Mouse (Mus musculus) heart, postnatal 0 days (tissue): ENCODE measurements around the gene Olfr710. TPM values are rescaled to one million over a fixed set of nuclear protein-coding genes. Genes with fewer than 3 reads are reported as not detected.
"Not testable (repeated sequence)": the region's sequence is repeated elsewhere in the genome, so short reads cannot be mapped to it uniquely, and the experiment has no call there.

ENCODE experiments used
- ATAC-seq: fragments of 200-750 bp; cut with Nextera tagmentation; 2 replicates; pipeline ENCODE4 v1.8.0; 2017; ENCODE audit warnings: low read depth, moderate number of reproducible peaks, moderate library complexity; ENCODE audit not compliant: insufficient read depth
- DNase-seq: peaks from one replicate; pipeline ENCODE4 v3.0.0-alpha.2; 2016; ENCODE audit warnings: low spot score
- H3K27ac ChIP-seq: fragments of 300-500 bp; sonication (generic); 2 replicates; pipeline ENCODE4 v1.5.1; 2014; ENCODE audit warnings: low read depth, mild to moderate bottlenecking
- H3K27me3 ChIP-seq: fragments of 300-500 bp; sonication (generic); 2 replicates; pipeline ENCODE4 v1.6.1; 2014; ENCODE audit warnings: low read length, mixed read lengths; ENCODE audit not compliant: control insufficient read depth, insufficient read depth
- H3K36me3 ChIP-seq: fragments of 300-500 bp; sonication (generic); replicated peaks from 2 replicates; pipeline ENCODE4 v1.6.1; 2014; ENCODE audit warnings: low read length, mixed read lengths; ENCODE audit not compliant: control insufficient read depth, insufficient read depth
- H3K4me1 ChIP-seq: fragments of 300-500 bp; sonication (generic); 2 replicates; pipeline ENCODE4 v1.6.1; 2014; ENCODE audit warnings: antibody characterized with exemption; ENCODE audit not compliant: control insufficient read depth, insufficient read depth
- H3K4me2 ChIP-seq: fragments of 300-500 bp; sonication (generic); 2 replicates; pipeline ENCODE4 v1.6.1; 2014; ENCODE audit warnings: low read depth, mild to moderate bottlenecking, low read length, moderate library complexity
- H3K4me3 ChIP-seq: fragments of 300-500 bp; sonication (generic); 2 replicates; pipeline ENCODE4 v1.5.1; 2014; ENCODE audit warnings: low read depth, low read length
- H3K9ac ChIP-seq: fragments of 300-500 bp; sonication (generic); replicated peaks from 2 replicates; pipeline ENCODE4 v1.6.1; 2014; ENCODE audit warnings: low read depth, low read length, mixed read lengths
- H3K9me3 ChIP-seq: fragments of 300-500 bp; sonication (generic); replicated peaks from 2 replicates; pipeline ENCODE4 v1.6.1; 2016; ENCODE audit warnings: low read length; ENCODE audit not compliant: control insufficient read depth
- CTCF ChIP-seq: IDR thresholded peaks from 2 replicates; pipeline ENCODE4 v1.5.1; 2016; ENCODE audit warnings: antibody characterized with exemption, control low read depth, low read depth
- EP300 ChIP-seq: IDR thresholded peaks from 2 replicates; pipeline ENCODE4 v1.6.1; 2016; ENCODE audit warnings: antibody characterized with exemption, low read depth
- WGBS: fragments of 180-500 bp; shearing (Covaris S2); extraction: QIAGEN DNeasy Blood & Tissue Kit; methylation state at CpG from one replicate; pipeline ENCODE4 v1.1.7; 2014; 5-methylcytosine and 5-hydroxymethylcytosine counted together
- polyA plus RNA-seq: library from polyadenylated mRNA; unstranded; fragments of >200 nt; fragmentation: Nextera tagmentation; extraction: Ambion mirVana; gene quantifications from 2 replicates; pipeline ENCODE4 v1.2.1, GENCODE M21; 2015
- total RNA-seq: library from RNA; depleted of rRNA; stranded (reverse); fragments of >200 nt; gene quantifications from 2 replicates; pipeline ENCODE4 v1.2.3, GENCODE M21; 2014; ENCODE audit warnings: low replicate concordance; rRNA removed

Olfr710 gene
- total RNA-seq (not detected in 2 replicates), polyA plus RNA-seq (not detected in 2 replicates)

DNA sequence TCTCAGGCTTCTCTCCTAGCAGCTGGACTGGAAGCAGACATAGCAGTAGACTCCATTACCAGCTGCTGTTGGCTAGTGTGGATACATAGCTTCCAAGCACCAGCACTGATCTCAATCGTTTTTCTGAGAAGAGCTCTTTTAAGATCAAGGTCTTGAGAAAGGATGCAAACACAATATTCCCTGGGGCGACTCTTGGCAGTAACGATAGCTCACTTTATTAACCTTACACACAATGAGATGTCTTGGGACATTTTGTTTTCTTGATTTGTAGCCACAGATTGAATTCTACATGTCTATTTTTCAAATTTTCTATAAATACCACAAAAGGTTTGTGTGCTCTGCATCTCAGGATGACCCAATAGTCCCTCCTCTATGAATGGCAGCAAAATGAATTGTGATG is at the start of gene Olfr710:
Gene Olfr710 (minus strand): TSS at position 101 of the 400 bp plus-strand sequence.
- H3K4me2 ChIP-seq, result no peak within 1 kb of the TSS
- H3K9ac ChIP-seq, result no peak within 1 kb of the TSS
- DNase-seq (no peak), ATAC-seq (no peak)
- no peak within 1 kb of the TSS for H3K4me3 ChIP-seq
- WGBS, result 64% methylated on average over 3 of the region's 3 CpGs
- no peaks in the 10 kb centered on the region for H3K9me3 ChIP-seq
- no peak within 1 kb of the TSS for H3K27ac ChIP-seq
- TF ChIP-seq CTCF, result no peak
- no peaks in the 10 kb centered on the region for H3K36me3 ChIP-seq
- H3K27me3 ChIP-seq, result no peaks in the 10 kb centered on the region
- no peaks in the 10 kb centered on the region for H3K4me1 ChIP-seq

GRCm38 (mm10) chr7:106985236-106985635 is 37.1 kb upstream of the Olfr710 start:
- DNase-seq (no peak), ATAC-seq (no peak)
- TF ChIP-seq EP300, result no peak
- TF ChIP-seq CTCF, result no peak
- Histone ChIP-seq H3K4me3 (no peak overlapping the region), H3K4me1 (no peaks in the 10 kb centered on the region), H3K9me3 (no peaks in the 10 kb centered on the region), H3K9ac (no peak overlapping the region), H3K27ac (no peak overlapping the region), H3K4me2 (no peak overlapping the region), H3K27me3 (no peaks in the 10 kb centered on the region), H3K36me3 (no peaks in the 10 kb centered on the region)
- 79% methylated on average over 3 of the region's 3 CpGs for WGBS

DNA sequence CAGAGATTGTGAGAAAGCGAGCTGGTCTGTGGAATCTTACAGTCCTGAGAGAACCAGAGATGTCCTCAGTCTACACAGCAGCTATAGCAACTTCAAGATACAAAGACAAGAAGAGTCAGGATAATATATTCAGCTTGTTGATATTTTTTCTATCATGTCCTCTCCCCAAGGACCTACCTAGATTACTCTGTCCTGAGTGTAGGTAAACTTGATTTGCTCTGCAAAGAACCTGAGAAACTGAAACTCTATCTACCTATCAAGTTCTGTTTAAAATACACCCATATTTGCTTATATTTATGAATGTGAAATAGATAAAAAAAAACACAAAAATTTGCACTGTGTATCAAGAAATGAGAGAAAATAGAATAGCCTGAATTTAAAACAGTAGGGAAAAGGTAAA is 27.2 kb upstream of the Olfr710 start, which contains the start of gene Olfr711:
Gene Olfr711 (minus strand): TSS at position 101 of the 400 bp plus-strand sequence.
- Histone ChIP-seq H3K27ac (no peak within 1 kb of the TSS), H3K36me3 (no peaks in the 10 kb centered on the region), H3K9me3 (no peaks in the 10 kb centered on the region), H3K27me3 (no peaks in the 10 kb centered on the region), H3K9ac (no peak within 1 kb of the TSS), H3K4me1 (no peaks in the 10 kb centered on the region), H3K4me3 (no peak within 1 kb of the TSS), H3K4me2 (no peak within 1 kb of the TSS)
- 39% methylated on average over 1 of the region's 1 CpGs for WGBS
- DNase-seq (no peak), ATAC-seq (no peak)
- TF ChIP-seq EP300 (no peak), CTCF (no peak)

GRCm38 (mm10) chr7:106967503-106967902 is 19.4 kb upstream of the Olfr710 start:
- not testable (repeated sequence) for ATAC-seq, H3K36me3 ChIP-seq, H3K27me3 ChIP-seq, H3K4me1 ChIP-seq, H3K9me3 ChIP-seq, DNase-seq, H3K27ac ChIP-seq, H3K9ac ChIP-seq, H3K4me2 ChIP-seq, H3K4me3 ChIP-seq

GRCm38 (mm10) chr7:106963837-106964236 is 15.7 kb upstream of the Olfr710 start, which contains the start of gene Olfr6:
Olfr6 (minus strand) TSS chr7:106963937.
- peaks cover 4% of the 10 kb centered on the region; the same call in 1 of the 2 replicates for H3K9me3 ChIP-seq
- no peak within 1 kb of the TSS for H3K9ac ChIP-seq
- TF ChIP-seq EP300, result no peak
- TF ChIP-seq CTCF, result no peak
- no peak for DNase-seq
- no peak for ATAC-seq
- no peaks in the 10 kb centered on the region for H3K4me1 ChIP-seq
- no peak within 1 kb of the TSS for H3K27ac ChIP-seq
- H3K36me3 ChIP-seq, result no peaks in the 10 kb centered on the region
- no peak within 1 kb of the TSS for H3K4me3 ChIP-seq
- 75% methylated on average over 1 of the region's 1 CpGs for whole genome bisulfite sequencing
- H3K4me2 ChIP-seq, result no peak within 1 kb of the TSS
- H3K27me3 ChIP-seq, result no peaks in the 10 kb centered on the region

GRCm38 (mm10) chr7:106932119-106932518 is 16.0 kb downstream of the Olfr710 start, which contains the start of gene Olfr709-ps1:
Olfr709-ps1 (minus strand) TSS chr7:106932219.
- ATAC-seq, result no peak
- H3K27me3 ChIP-seq, result no peaks in the 10 kb centered on the region
- no peaks in the 10 kb centered on the region for H3K36me3 ChIP-seq
- H3K9ac ChIP-seq, result no peak within 1 kb of the TSS
- DNase-seq, result no peak
- no peak within 1 kb of the TSS for H3K27ac ChIP-seq
- H3K4me2 ChIP-seq, result no peak within 1 kb of the TSS
- no peak within 1 kb of the TSS for H3K4me3 ChIP-seq
- no peaks in the 10 kb centered on the region for H3K9me3 ChIP-seq
- TF ChIP-seq EP300, result no peak
- TF ChIP-seq CTCF, result no peak
- no peaks in the 10 kb centered on the region for H3K4me1 ChIP-seq

GRCm38 (mm10) chr7:106920961-106921360 is 27.2 kb downstream of the Olfr710 start:
- H3K27ac ChIP-seq, H3K9me3 ChIP-seq, H3K4me3 ChIP-seq, H3K4me2 ChIP-seq, H3K27me3 ChIP-seq, DNase-seq, H3K4me1 ChIP-seq, ATAC-seq, H3K9ac ChIP-seq, H3K36me3 ChIP-seq: not testable (repeated sequence)
- WGBS, result 53% methylated on average over 2 of the region's 7 CpGs
